Mouse (Mus musculus) small intestine, adult 2 months (tissue): ENCODE measurements around the gene Ush1g. TPM values are rescaled to one million over a fixed set of nuclear protein-coding genes. Genes with fewer than 3 reads are reported as not detected.

Experiments used
- H3K27ac ChIP-seq: fragments of 200-500 bp; 2 replicates; pipeline ENCODE4 v1.5.1; 2012; ENCODE audit warnings: low read depth, low read length, control low read depth, inconsistent platforms; ENCODE audit not compliant: insufficient read depth
- H3K27me3 ChIP-seq: fragments of 200-500 bp; 2 replicates; pipeline ENCODE4 v1.6.1; 2012; ENCODE audit warnings: mild to moderate bottlenecking, moderate library complexity, low read length, inconsistent platforms; ENCODE audit not compliant: control insufficient read depth, insufficient read depth
- H3K36me3 ChIP-seq: fragments of 200-500 bp; 2 replicates; pipeline ENCODE4 v1.6.1; 2012; ENCODE audit warnings: mild to moderate bottlenecking, low read length, control low read depth, inconsistent platforms; ENCODE audit not compliant: control insufficient read depth, insufficient read depth
- H3K4me1 ChIP-seq: fragments of 200-500 bp; 2 replicates; pipeline ENCODE4 v1.6.1; 2012; ENCODE audit warnings: low read length, inconsistent platforms, mixed read lengths; ENCODE audit not compliant: control insufficient read depth, insufficient read depth, insufficient read length
- H3K4me3 ChIP-seq: fragments of 200-500 bp; 2 replicates; pipeline ENCODE4 v1.5.1; 2012; ENCODE audit warnings: low read depth, mild to moderate bottlenecking, control low read depth, inconsistent platforms, low read length, moderate library complexity
- CTCF ChIP-seq: fragments of 200-500 bp; IDR thresholded peaks from 2 replicates; pipeline ENCODE4 v1.5.1; 2012; ENCODE audit warnings: low read depth, mild to moderate bottlenecking, control low read depth, inconsistent platforms, low read length, moderate library complexity, mixed read lengths; ENCODE audit not compliant: insufficient replicate concordance, insufficient read length; ENCODE audit errors: extremely low read depth
- POLR2A ChIP-seq: fragments of 200-500 bp; IDR thresholded peaks from 2 replicates; pipeline ENCODE4 v1.6.1; 2012; ENCODE audit warnings: low read depth, mild to moderate bottlenecking, control low read depth, inconsistent platforms, low read length, moderate library complexity
- WGBS: fragments of 180-500 bp; shearing (Covaris S2); methylation state at CpG from one replicate; pipeline ENCODE4 v1.1.7; 2018; 5-methylcytosine and 5-hydroxymethylcytosine counted together
- polyA plus RNA-seq: library from polyadenylated mRNA; depleted of rRNA; stranded (reverse); fragments of >200 nt; gene quantifications from 2 replicates; pipeline ENCODE4 v1.2.3, GENCODE M21; 2012

Ush1g gene
- polyA plus RNA-seq, 1 experiment: 0.08 TPM

DNA sequence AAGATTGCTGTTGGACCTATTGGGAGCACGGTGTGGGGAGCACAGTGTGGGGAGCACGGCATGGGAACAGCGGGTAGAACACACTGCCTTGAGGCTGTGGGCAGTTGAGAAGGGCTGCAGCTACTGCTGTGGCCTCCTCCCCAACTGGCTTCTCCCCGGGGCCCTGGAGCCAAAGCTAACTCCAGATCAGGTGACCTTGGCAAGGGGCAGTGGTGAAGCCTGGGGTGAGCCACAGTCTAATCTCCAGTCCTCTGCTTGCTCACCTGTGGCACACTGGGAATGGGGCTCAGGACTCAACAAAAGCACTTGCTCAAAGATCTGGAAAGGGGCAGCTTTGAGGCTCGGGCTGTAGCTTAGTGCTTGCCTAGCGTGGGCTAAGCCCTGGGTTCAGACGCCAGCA lies 4.6 kb downstream of the Ush1g start:
- Histone ChIP-seq H3K36me3 (no peaks in the 10 kb centered on the region), H3K4me1 (no peaks in the 10 kb centered on the region; the same call in 1 of the 2 replicates), H3K4me3 (no peak overlapping the region), H3K27me3 (peaks cover 67% of the 10 kb centered on the region), H3K27ac (no peak overlapping the region)
- WGBS: 62% methylated on average over 7 of the region's 7 CpGs
- TF ChIP-seq POLR2A (no peak), CTCF (no peak)

DNA sequence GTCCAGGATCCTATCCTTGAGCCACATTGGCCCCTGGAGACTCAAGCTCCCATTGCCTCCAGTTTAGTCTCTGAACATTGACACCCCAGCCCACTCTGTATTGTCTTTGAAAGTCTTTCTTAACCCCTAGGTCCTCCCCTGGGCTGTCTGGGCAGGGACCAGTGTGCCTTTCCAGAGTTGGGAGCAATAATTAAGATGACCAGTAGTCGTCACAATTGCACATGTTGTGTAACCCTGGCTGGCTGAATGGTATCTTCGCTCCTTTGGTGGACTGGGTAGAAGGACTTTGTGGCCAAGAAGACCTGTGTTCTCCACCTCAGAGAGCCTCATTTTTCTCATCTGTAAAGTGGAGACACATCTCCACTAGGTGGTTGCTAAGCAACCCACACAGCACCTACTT lies 7.6 kb downstream of the Ush1g start:
- Histone ChIP-seq H3K4me1 (no peaks in the 10 kb centered on the region), H3K4me3 (no peak overlapping the region), H3K27ac (no peak overlapping the region), H3K36me3 (no peaks in the 10 kb centered on the region), H3K27me3 (peaks cover 44% of the 10 kb centered on the region)
- TF ChIP-seq POLR2A (no peak), CTCF (no peak)
- 18% methylated on average over 2 of the region's 2 CpGs for WGBS

DNA sequence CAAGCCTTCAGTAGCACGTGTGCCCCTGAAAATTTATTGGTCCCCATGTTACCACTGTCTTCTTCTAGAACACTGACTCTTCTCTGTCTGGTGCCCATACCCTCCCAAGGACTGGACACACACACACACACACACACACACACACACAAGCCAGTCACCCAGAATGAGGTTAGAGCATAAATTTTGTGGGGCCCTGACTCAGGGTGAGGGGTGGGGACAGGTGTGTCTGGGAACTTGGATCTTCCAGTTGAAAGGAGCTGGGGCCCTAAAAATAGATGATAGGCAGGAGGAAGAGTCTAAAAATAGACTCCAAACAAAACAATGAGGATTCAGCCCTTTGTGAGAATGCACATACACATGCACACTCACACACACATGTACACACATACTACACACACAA lies 13.1 kb downstream of the Ush1g start:
- TF ChIP-seq POLR2A (no peak), CTCF (no peak)
- H3K27ac ChIP-seq: no peak overlapping the region
- H3K27me3 ChIP-seq: peaks cover 4% of the 10 kb centered on the region; the same call in 1 of the 2 replicates
- H3K36me3 ChIP-seq: no peaks in the 10 kb centered on the region
- no peaks in the 10 kb centered on the region for H3K4me1 ChIP-seq
- H3K4me3 ChIP-seq: no peak overlapping the region
- WGBS: 42% methylated on average over 1 of the region's 1 CpGs

DNA sequence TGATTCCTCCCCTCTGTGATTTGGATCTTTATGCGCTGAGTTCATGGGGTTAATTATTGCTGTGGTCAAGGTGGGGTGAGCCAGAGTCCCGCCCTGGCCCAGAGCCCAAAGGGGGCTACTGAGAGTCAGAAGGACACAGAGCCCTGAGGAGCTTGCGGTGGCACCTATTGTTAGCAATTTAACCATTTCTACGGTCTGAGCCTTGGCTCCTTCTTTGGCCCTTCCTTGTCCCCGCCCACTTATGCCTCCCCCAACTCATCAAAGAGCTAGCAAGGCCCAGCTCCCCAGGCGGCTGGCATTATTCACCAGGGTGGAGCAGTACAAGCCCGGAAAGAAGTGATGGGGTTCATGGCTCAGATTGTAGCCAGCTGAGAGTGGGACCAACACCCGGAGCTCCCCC lies 15.0 kb downstream of the Ush1g start, which contains the start of gene Otop2:
Gene Otop2 (plus strand): TSS at position 301 of the 400 bp plus-strand sequence.
- Histone ChIP-seq H3K27me3 (no peaks in the 10 kb centered on the region), H3K27ac (no peak within 1 kb of the TSS), H3K4me1 (no peaks in the 10 kb centered on the region), H3K36me3 (no peaks in the 10 kb centered on the region), H3K4me3 (no peak within 1 kb of the TSS)
- 43% methylated on average over 8 of the region's 8 CpGs for WGBS
- TF ChIP-seq CTCF (no peak), POLR2A (no peak)

DNA sequence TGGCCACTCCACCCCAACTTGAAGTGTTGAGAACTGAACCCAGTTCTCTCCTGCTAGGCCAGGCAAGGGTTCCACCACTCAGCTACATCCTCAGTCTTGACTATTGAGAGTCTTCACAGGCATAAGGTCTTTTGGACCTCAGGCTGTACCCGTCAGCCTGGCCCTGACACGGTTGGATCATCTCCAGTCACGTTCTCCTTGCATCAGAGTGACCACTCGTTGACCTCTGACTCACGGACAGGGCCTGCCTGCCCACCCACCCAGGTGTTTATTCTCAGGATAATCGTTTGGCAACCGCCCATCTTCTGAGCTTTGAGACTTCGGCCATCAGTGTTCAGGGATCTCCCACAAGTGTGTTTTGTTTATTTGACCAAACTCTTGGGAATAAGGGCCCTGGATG lies 18.7 kb downstream of the Ush1g start:
- Histone ChIP-seq H3K27ac (no peak overlapping the region), H3K27me3 (no peaks in the 10 kb centered on the region), H3K36me3 (no peaks in the 10 kb centered on the region), H3K4me1 (no peaks in the 10 kb centered on the region), H3K4me3 (no peak overlapping the region)
- WGBS: 43% methylated on average over 8 of the region's 8 CpGs
- no peak for TF ChIP-seq CTCF
- no peak for TF ChIP-seq POLR2A

DNA sequence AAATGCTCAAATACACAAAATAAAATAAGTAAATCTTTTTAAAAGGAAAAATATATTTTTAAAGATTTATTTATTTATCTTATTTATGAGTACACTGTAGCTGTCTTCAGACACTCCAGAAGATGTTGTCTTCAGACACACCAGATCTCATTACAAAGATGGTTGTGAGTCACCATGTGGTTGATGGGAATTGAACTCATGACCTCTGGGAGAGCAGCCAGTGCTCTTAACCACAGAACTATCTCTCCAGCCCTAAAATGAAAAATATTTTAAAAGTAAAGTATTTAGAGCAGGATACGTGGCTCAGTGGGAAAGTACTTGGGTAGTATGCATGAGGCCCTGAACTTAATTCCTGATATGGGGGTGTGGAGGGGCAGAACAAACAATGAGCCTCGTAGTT lies 20.5 kb downstream of the Ush1g start:
- no peaks in the 10 kb centered on the region for H3K27me3 ChIP-seq
- peaks cover 6% of the 10 kb centered on the region for H3K4me1 ChIP-seq
- H3K27ac ChIP-seq: no peak overlapping the region
- no peak overlapping the region for H3K4me3 ChIP-seq
- WGBS: 70% methylated on average over 2 of the region's 2 CpGs
- no peak for TF ChIP-seq CTCF
- no peak for TF ChIP-seq POLR2A
- no peaks in the 10 kb centered on the region for H3K36me3 ChIP-seq

DNA sequence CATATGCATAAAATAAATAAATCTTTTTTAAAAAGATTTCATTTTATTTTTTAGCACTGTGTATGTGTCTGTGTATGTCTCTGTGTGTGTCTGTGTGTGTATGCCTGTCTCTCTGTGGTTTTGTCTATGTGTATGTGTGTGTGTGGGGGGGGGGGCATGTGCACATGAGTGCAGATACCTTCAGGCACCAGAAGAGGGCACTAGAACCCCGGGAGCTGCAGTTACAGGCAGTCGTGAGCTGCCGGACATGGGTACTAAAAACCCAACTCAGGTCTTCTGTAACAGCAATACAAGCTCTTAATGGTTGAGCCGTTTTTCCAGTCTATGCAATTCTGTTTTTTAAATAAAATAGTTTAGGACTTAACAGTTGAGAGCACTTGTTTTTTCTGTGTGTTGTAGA lies 21.1 kb downstream of the Ush1g start:
- Histone ChIP-seq H3K36me3 (no peaks in the 10 kb centered on the region), H3K4me1 (peaks cover 6% of the 10 kb centered on the region), H3K4me3 (no peak overlapping the region), H3K27ac (no peak overlapping the region), H3K27me3 (no peaks in the 10 kb centered on the region)
- TF ChIP-seq POLR2A (no peak), CTCF (no peak; the same call in 1 of the 2 replicates)
- WGBS: 86% methylated on average over 4 of the region's 4 CpGs

DNA sequence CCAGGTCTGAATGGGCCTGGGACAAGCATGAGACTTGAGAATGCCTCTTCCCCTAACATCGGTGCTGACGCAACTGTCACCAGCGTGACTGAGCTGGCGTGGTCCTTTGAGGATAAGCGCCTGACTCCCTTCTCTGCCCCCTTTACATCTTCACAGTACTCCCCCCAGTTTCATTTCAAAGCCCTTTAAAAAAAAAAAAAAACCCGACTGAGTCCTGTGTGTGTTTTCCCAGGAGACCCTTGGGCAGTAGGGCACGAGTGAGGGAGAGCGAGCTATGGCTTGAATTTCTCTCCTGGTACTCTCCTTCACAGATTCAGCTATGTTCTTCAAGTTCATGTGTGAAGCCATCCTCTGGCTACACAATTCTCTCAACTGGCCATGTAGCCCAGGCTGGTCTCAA lies 23.7 kb downstream of the Ush1g start:
- TF ChIP-seq POLR2A (no peak), CTCF (no peak)
- H3K27me3 ChIP-seq: no peaks in the 10 kb centered on the region
- WGBS: 78% methylated on average over 8 of the region's 8 CpGs
- no peaks in the 10 kb centered on the region for H3K36me3 ChIP-seq
- peaks cover 6% of the 10 kb centered on the region for H3K4me1 ChIP-seq
- H3K27ac ChIP-seq: no peak overlapping the region
- H3K4me3 ChIP-seq: no peak overlapping the region
